Mouse (Mus musculus): Measurements from ENCODE around the gene Fgfr3. TPM values are rescaled to one million over a fixed set of nuclear protein-coding genes. Genes with fewer than 3 reads are reported as not detected.

Gene Fgfr3
- polyA plus RNA-seq (2017; shearing (Covaris generic)) = not detected

DNA sequence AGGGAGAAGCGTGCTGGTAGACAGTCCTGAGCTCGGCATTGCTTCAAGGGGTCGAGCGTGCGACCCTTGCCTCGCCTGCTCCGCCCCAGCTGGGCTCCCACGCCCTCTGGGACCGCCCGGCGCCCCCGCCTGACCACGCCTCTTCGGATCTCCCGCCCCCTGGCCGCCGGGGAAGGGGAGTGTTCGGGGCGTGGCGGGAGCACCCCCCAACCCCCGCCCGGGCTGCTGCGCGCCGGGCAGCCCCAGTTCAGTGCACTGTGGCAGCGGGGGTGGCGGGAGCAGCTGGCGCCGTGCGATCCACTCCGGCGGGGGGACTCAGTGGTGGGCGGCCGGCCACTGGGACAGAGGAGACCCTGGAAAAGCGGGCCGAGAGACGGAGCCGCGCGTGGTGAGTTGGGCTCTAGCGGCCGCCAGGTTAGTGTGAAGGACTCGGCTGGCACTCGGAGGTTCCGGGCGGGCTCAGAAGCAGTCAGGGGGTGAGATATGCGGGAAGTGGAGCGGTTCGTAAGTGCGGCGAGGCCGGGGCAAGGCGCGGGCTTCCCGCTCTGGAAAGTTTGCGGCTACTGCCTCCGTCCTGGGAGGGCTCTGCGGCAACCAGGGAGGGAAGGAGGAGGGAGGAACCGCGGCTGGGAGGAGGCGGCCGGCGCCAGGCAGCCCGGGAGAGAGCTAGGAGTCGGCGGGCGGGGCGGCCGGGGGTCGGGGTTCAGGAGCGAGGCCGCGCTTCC lies at the start of gene Fgfr3:
TSS of gene Fgfr3 (plus strand) at position 134 of the 725 bp plus-strand sequence.

DNA sequence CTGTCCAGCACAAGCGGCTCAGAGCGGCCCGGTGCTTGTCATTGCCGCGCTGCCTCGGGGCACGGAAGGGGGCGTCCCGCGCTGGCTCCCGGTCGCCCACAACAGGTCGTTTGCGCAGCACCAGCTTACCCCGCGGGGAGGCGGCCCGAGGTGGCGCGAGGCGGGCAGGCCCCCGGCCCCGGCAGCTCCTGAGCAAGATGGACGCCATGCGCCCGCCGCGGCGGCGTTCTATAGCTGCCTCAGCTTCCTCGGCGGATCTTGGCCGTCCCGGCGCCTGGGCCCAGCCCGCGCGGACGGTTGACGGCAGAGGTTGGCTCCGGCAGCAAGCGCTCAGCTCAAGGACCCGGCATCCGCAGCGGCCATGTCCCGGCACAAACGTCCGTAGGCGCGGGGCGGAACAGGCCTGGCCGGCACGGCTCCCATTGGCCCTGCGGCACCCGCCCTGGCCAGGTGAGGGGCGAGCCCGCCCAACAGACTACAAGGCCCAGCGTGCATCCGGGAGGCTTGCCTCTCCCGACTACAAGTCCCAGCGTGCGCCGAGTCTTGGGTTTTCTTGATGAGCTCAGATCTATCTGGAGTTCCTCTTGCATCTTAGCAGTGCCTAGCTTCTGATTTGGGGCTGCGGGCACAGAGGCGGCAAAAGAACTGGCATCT lies 61.0 kb downstream of the Fgfr3 start, which contains the start of gene Letm1:
TSS of gene Letm1 (minus strand) at position 473 of the 654 bp plus-strand sequence.

Other genes starting within 250 kb of the Fgfr3 start
- gene Fam53a, start 92.0 kb upstream of the Fgfr3 start, polyA plus RNA-seq (2017; shearing (Covaris generic)) = 35.3 TPM
- gene Gm9903, start 91.7 kb upstream of the Fgfr3 start, polyA plus RNA-seq (2017; shearing (Covaris generic)) = 1.2 TPM
- gene Slbp, start 69.1 kb upstream of the Fgfr3 start, polyA plus RNA-seq (2017; shearing (Covaris generic)) = 192 TPM
- gene Tacc3, start 63.5 kb upstream of the Fgfr3 start, polyA plus RNA-seq (2017; shearing (Covaris generic)) = 28.5 TPM
- gene Tmem129, start 63.3 kb upstream of the Fgfr3 start, polyA plus RNA-seq (2017; shearing (Covaris generic)) = 38.2 TPM
- 35.7 TPM for gene Letm1, start 61.1 kb downstream of the Fgfr3 start, polyA plus RNA-seq (2017; shearing (Covaris generic))
- 10.4 TPM for gene Nsd2, start 99.1 kb downstream of the Fgfr3 start, polyA plus RNA-seq (2017; shearing (Covaris generic))
- gene Nelfa, start 214.7 kb downstream of the Fgfr3 start, polyA plus RNA-seq (2017; shearing (Covaris generic)) = 60.7 TPM

Measured in inflammation-experienced regulatory T-cells, adult 16 weeks (primary cell).